ENCODE assay signal across 19 mouse cellular contexts in genomic region chr11:25269936-25270540, GRCm38 (mm10).
DNase-seq lines count a peak whose midpoint lies in the region; ATAC-seq and TF ChIP-seq lines count a peak whose summit lies in the region.
"Had no signal": no experiment of that assay in that cellular context is flagged by ENCODE, and none has a peak within 500 bp of the region (broad histone marks: within the 10 kb centered on the region; RNA-seq: fewer than 3 reads in every experiment).

No protein-coding gene starts in this region.

- WGBS in forebrain, embryonic 14.5 days, result 3% methylated on average over 7 of the region's 7 CpGs
- WGBS in hindbrain, embryonic 16.5 days, result 8% methylated on average over 7 of the region's 7 CpGs
- 10% methylated on average over 7 of the region's 7 CpGs for WGBS in neural tube, embryonic 14.5 days
- WGBS in heart, adult 2 months, result 38% methylated on average over 7 of the region's 7 CpGs

- H3K4me3 ChIP-seq in forebrain, embryonic 14.5 days (ENCODE audit: low read depth, low read length), result no peak overlapping the region
- H3K4me3 ChIP-seq in hindbrain, embryonic 16.5 days (ENCODE audit: low read length), result no peak overlapping the region
- H3K4me3 ChIP-seq in neural tube, embryonic 14.5 days (ENCODE audit: low read depth, low read length), result no peak overlapping the region
- no peak overlapping the region for H3K4me3 ChIP-seq in heart, adult 2 months
- H3K4me3 ChIP-seq: myocyte had no signal

- H3K9ac ChIP-seq in forebrain, embryonic 14.5 days (ENCODE audit: low read length), result no peak overlapping the region
- H3K9ac ChIP-seq in hindbrain, embryonic 16.5 days (ENCODE audit: low read depth, low read length), result no peak overlapping the region
- no peak overlapping the region for H3K9ac ChIP-seq in neural tube, embryonic 14.5 days (replicated peaks; ENCODE audit: low read depth, low read length)
- H3K9ac ChIP-seq in heart, adult 2 months (ENCODE audit: low read depth, low read length), result no peak overlapping the region
- H3K9ac ChIP-seq: liver, embryonic 14.5 days had no signal

- peak; percentile 77 for ATAC-seq in forebrain, embryonic 14.5 days
- no peak; the same call in 1 of the 2 replicates for ATAC-seq in hindbrain, embryonic 16.5 days
- peak; percentile 61 for ATAC-seq in neural tube, embryonic 14.5 days (ENCODE audit: low read depth)
- ATAC-seq: Patski had no signal

- no peak overlapping the region for H3K4me2 ChIP-seq in forebrain, embryonic 14.5 days (ENCODE audit: low read length)
- H3K4me2 ChIP-seq in hindbrain, embryonic 16.5 days (ENCODE audit: low read length), result 0 out of 2 replicates have a peak overlapping the region, but pooled peaks have one; percentile 10
- H3K4me2 ChIP-seq in neural tube, embryonic 14.5 days (ENCODE audit: low read depth, low read length), result no peak overlapping the region

- H3K79me2 ChIP-seq in heart, adult 2 months (replicated peaks; ENCODE audit: control insufficient read depth, insufficient read depth, low read length), result no peaks in the 10 kb centered on the region

- no peak for TF ChIP-seq POLR2A in heart, adult 2 months (IDR thresholded peaks at IDR 0.05; ENCODE audit: insufficient read depth, low read depth, low read length)

- peaks cover 7% of the 10 kb centered on the region; the same call in 1 of the 2 replicates for H3K4me1 ChIP-seq in forebrain, embryonic 14.5 days (ENCODE audit: control insufficient read depth, insufficient read depth, low read length)
- H3K4me1 ChIP-seq in hindbrain, embryonic 16.5 days (ENCODE audit: control insufficient read depth, insufficient read depth, low read depth, low read length), result no peaks in the 10 kb centered on the region; the same call in 1 of the 2 replicates
- H3K4me1 ChIP-seq in neural tube, embryonic 14.5 days (ENCODE audit: control insufficient read depth, insufficient read depth, low read length), result no peaks in the 10 kb centered on the region; the same call in 1 of the 2 replicates
- H3K4me1 ChIP-seq in heart, adult 2 months (ENCODE audit: control insufficient read depth, insufficient read depth, low read length), result no peaks in the 10 kb centered on the region

- DNase-seq in embryo, embryonic 10.5 days (ENCODE audit: low spot score), result peak; percentile 5
- DNase-seq in embryo, embryonic 10 days (ENCODE audit: low spot score), result no peak
- peak; percentile 27 for DNase-seq in forebrain, embryonic 14.5 days (ENCODE audit: low spot score)
- DNase-seq in ovary, adult 18-20 months (ENCODE audit: low spot score), result no peak
- no peak for DNase-seq in heart, adult 2 months
- DNase-seq in gastrocnemius, postnatal 25 days, result no peak
- DNase-seq: cerebellum, postnatal 25 days; heart, adult 11 months; layer of hippocampus, adult 9-11 months; retina, postnatal 1 day had no signal

- no peak overlapping the region for H3K27ac ChIP-seq in forebrain, embryonic 14.5 days (ENCODE audit: low read depth, low read length)
- H3K27ac ChIP-seq in hindbrain, embryonic 16.5 days (ENCODE audit: low read depth, low read length), result no peak overlapping the region
- H3K27ac ChIP-seq in neural tube, embryonic 14.5 days (ENCODE audit: low read depth, low read length), result no peak overlapping the region
- no peak overlapping the region for H3K27ac ChIP-seq in heart, adult 2 months
- H3K27ac ChIP-seq: kidney, postnatal 0 days; liver, embryonic 14.5 days; macrophage; stomach, postnatal 0 days had no signal

- TF ChIP-seq EP300 in heart, adult 2 months (IDR thresholded peaks at IDR 0.05; ENCODE audit: insufficient read depth, low read depth, low read length), result no peak

- TF ChIP-seq CTCF in heart, adult 2 months (IDR thresholded peaks at IDR 0.05), result no peak

- intact Hi-C loops in heart, adult 2 months (cut with DNase I), result no loop called here

- no peaks in the 10 kb centered on the region for H3K36me3 ChIP-seq in forebrain, embryonic 14.5 days (ENCODE audit: control insufficient read depth, insufficient read depth, low read length)
- no peaks in the 10 kb centered on the region for H3K36me3 ChIP-seq in hindbrain, embryonic 16.5 days (ENCODE audit: control insufficient read depth, insufficient read depth, low read length)
- H3K36me3 ChIP-seq in neural tube, embryonic 14.5 days (ENCODE audit: control insufficient read depth, insufficient read depth, low read length), result no peaks in the 10 kb centered on the region
- H3K36me3 ChIP-seq in heart, adult 2 months (ENCODE audit: control insufficient read depth, insufficient read depth, low read length), result no peaks in the 10 kb centered on the region

- H3K9me3 ChIP-seq in forebrain, embryonic 14.5 days (replicated peaks; ENCODE audit: control insufficient read depth, low read length), result no peaks in the 10 kb centered on the region
- no peaks in the 10 kb centered on the region for H3K9me3 ChIP-seq in hindbrain, embryonic 16.5 days (ENCODE audit: control insufficient read depth, low read length)
- peaks cover 2% of the 10 kb centered on the region; the same call in 1 of the 2 replicates for H3K9me3 ChIP-seq in neural tube, embryonic 14.5 days (ENCODE audit: control insufficient read depth, low read length)

- H3K27me3 ChIP-seq in forebrain, embryonic 14.5 days (replicated peaks; ENCODE audit: control insufficient read depth, insufficient read depth, low read length), result no peaks in the 10 kb centered on the region
- no peaks in the 10 kb centered on the region for H3K27me3 ChIP-seq in hindbrain, embryonic 16.5 days (replicated peaks; ENCODE audit: control insufficient read depth, insufficient read depth, low read length)
- H3K27me3 ChIP-seq in neural tube, embryonic 14.5 days (ENCODE audit: control insufficient read depth, insufficient read depth, low read length), result no peaks in the 10 kb centered on the region
- no peaks in the 10 kb centered on the region for H3K27me3 ChIP-seq in heart, adult 2 months (ENCODE audit: control insufficient read depth, insufficient read depth, low read length)
- H3K27me3 ChIP-seq: CH12.LX, Patski had no signal

Comparison
In these comparisons a context has a peak if more than half of its experiments do, and no peak if none do; other contexts are left out.
1. DNase-seq: peak in embryo, embryonic 10.5 days (single experiment) and forebrain, embryonic 14.5 days (single experiment); none in embryo, embryonic 10 days (single experiment), ovary, adult 18-20 months (single experiment), heart, adult 2 months (0 of 2) and gastrocnemius, postnatal 25 days (single experiment).